In genomic region chr9:18277497-18277896, GRCm38 (mm10) we compare ENCODE assay signal across 8 mouse cellular contexts. TPM values are rescaled to one million over a fixed set of nuclear protein-coding genes. Genes with fewer than 3 reads are reported as not detected.
DNase-seq lines count a peak whose midpoint lies in the region; ATAC-seq lines count a peak whose summit lies in the region.

No protein-coding gene starts in this region.

- H3K27me3 ChIP-seq in hindbrain, embryonic 13.5 days, result no peaks in the 10 kb centered on the region
- no peaks in the 10 kb centered on the region for H3K27me3 ChIP-seq in hindbrain, embryonic 12.5 days
- no peaks in the 10 kb centered on the region for H3K27me3 ChIP-seq in midbrain, embryonic 13.5 days

- intact Hi-C loops in gastrocnemius, postnatal 36 days (cut with DNase I), result no loop called here

- peak; percentile 33 for DNase-seq in ES-CJ7 (ENCODE audit: low read depth, low spot score)
- DNase-seq in embryo, embryonic 11.5 days (ENCODE audit: low read depth, low spot score), result peak; percentile 19
- DNase-seq in gastrocnemius, postnatal 36 days, result no peak
- DNase-seq in ovary, postnatal 10 days (ENCODE audit: low spot score), result no peak
- DNase-seq in right cerebral cortex, postnatal 10 days (ENCODE audit: low spot score in 2 of 2), result no peak

- no peaks in the 10 kb centered on the region for H3K36me3 ChIP-seq in hindbrain, embryonic 13.5 days
- H3K36me3 ChIP-seq in hindbrain, embryonic 12.5 days, result no peaks in the 10 kb centered on the region
- no peaks in the 10 kb centered on the region for H3K36me3 ChIP-seq in midbrain, embryonic 13.5 days

- H3K9ac ChIP-seq in hindbrain, embryonic 13.5 days, result no peak overlapping the region
- no peak overlapping the region for H3K9ac ChIP-seq in hindbrain, embryonic 12.5 days
- H3K9ac ChIP-seq in midbrain, embryonic 13.5 days (replicated peaks), result no peak overlapping the region

- WGBS in hindbrain, embryonic 13.5 days, result 50% methylated on average over 1 of the region's 1 CpGs
- 63% methylated on average over 1 of the region's 1 CpGs for WGBS in hindbrain, embryonic 12.5 days
- WGBS in midbrain, embryonic 13.5 days, result 65% methylated on average over 1 of the region's 1 CpGs

- no peaks in the 10 kb centered on the region for H3K9me3 ChIP-seq in hindbrain, embryonic 13.5 days
- H3K9me3 ChIP-seq in hindbrain, embryonic 12.5 days (replicated peaks), result no peaks in the 10 kb centered on the region
- H3K9me3 ChIP-seq in midbrain, embryonic 13.5 days, result no peaks in the 10 kb centered on the region

- no peak overlapping the region for H3K4me3 ChIP-seq in hindbrain, embryonic 13.5 days
- H3K4me3 ChIP-seq in hindbrain, embryonic 12.5 days, result no peak overlapping the region
- H3K4me3 ChIP-seq in midbrain, embryonic 13.5 days (replicated peaks), result no peak overlapping the region

- no peaks in the 10 kb centered on the region for H3K4me1 ChIP-seq in hindbrain, embryonic 13.5 days (replicated peaks)
- no peaks in the 10 kb centered on the region for H3K4me1 ChIP-seq in hindbrain, embryonic 12.5 days
- H3K4me1 ChIP-seq in midbrain, embryonic 13.5 days (replicated peaks), result no peaks in the 10 kb centered on the region

- H3K4me2 ChIP-seq in hindbrain, embryonic 13.5 days, result no peak overlapping the region
- no peak overlapping the region for H3K4me2 ChIP-seq in hindbrain, embryonic 12.5 days (replicated peaks)
- no peak overlapping the region for H3K4me2 ChIP-seq in midbrain, embryonic 13.5 days (replicated peaks)

- no peak overlapping the region for H3K27ac ChIP-seq in hindbrain, embryonic 13.5 days
- H3K27ac ChIP-seq in hindbrain, embryonic 12.5 days, result no peak overlapping the region
- no peak overlapping the region for H3K27ac ChIP-seq in midbrain, embryonic 13.5 days

- peak; percentile 66; the same call in 1 of the 2 replicates for ATAC-seq in hindbrain, embryonic 13.5 days (ENCODE audit: low FRiP score)
- no peak; the same call in 1 of the 2 replicates for ATAC-seq in hindbrain, embryonic 12.5 days (ENCODE audit: low FRiP score)
- ATAC-seq in midbrain, embryonic 13.5 days, result peak; percentile 75; the same call in 1 of the 2 replicates

RNA-seq across cellular contexts. Expression of gene Chordc1, which starts 14.4 kb away (rescaled TPM):
- 138 and 147 TPM in 2 replicates for polyA plus RNA-seq in hindbrain, embryonic 13.5 days (2015; fragmentation: Nextera tagmentation; extraction: Ambion mirVana)
- 127 and 134 TPM in 2 replicates for polyA plus RNA-seq in hindbrain, embryonic 12.5 days (2016; fragmentation: Nextera tagmentation; extraction: Ambion mirVana)
- 141 and 148 TPM in 2 replicates for polyA plus RNA-seq in midbrain, embryonic 13.5 days (2015; fragmentation: Nextera tagmentation; extraction: Ambion mirVana)
- 10 to 100 TPM; 46.6 to 50.5 TPM for total RNA-seq in gastrocnemius, postnatal 36 days (2021)

Comparison
In these comparisons a context has a peak if more than half of its experiments do, and no peak if none do; other contexts are left out.
1. DNase-seq: peak in ES-CJ7 (single experiment) and embryo, embryonic 11.5 days (single experiment); none in gastrocnemius, postnatal 36 days (0 of 2), ovary, postnatal 10 days (single experiment) and right cerebral cortex, postnatal 10 days (0 of 2).